Mouse (Mus musculus) myocyte (in vitro differentiated cells): ENCODE measurements at regions not wholly inside any gene's neighbourhood (a gene's known extent, or its start where the extent isn't known, plus 50 kb on each side); places are given as distances from the start of the nearest gene placed in this dataset.

Source experiments
- CEBPB ChIP-seq: IDR thresholded peaks from 2 replicates; pipeline ENCODE4 v1.6.1; 2011; ENCODE audit warnings: mild to moderate bottlenecking, moderate library complexity; ENCODE audit not compliant: poor library complexity, insufficient read depth, severe bottlenecking
- E2F4 ChIP-seq: IDR thresholded peaks from one replicate; pipeline ENCODE4 v1.6.1; 2011; ENCODE audit warnings: mild to moderate bottlenecking, control low read depth, moderate library complexity; ENCODE audit not compliant: insufficient read depth
- MAX ChIP-seq: IDR thresholded peaks from one replicate; pipeline ENCODE4 v1.6.1; 2011; ENCODE audit warnings: low read depth, mild to moderate bottlenecking, control low read depth
- MYOG ChIP-seq, 3 experiments: IDR thresholded peaks; one replicate each; pipeline ENCODE4 v1.6.1; 2011; ENCODE audit warnings: control low read depth in 2 of 3, low read depth in 2 of 3, mild to moderate bottlenecking in 2 of 3; ENCODE audit not compliant: insufficient read length in 2 of 3, control insufficient read depth in 1 of 3, insufficient read depth in 1 of 3
- POLR2A ChIP-seq: IDR thresholded peaks from one replicate; pipeline ENCODE4 v1.6.1; 2011; ENCODE audit warnings: low read depth, mild to moderate bottlenecking, control low read depth, moderate library complexity; ENCODE audit not compliant: insufficient read length
- TCF12 ChIP-seq: IDR thresholded peaks from one replicate; pipeline ENCODE4 v1.6.1; 2011; ENCODE audit warnings: mild to moderate bottlenecking, control low read depth; ENCODE audit not compliant: poor library complexity, insufficient read depth, severe bottlenecking

DNA sequence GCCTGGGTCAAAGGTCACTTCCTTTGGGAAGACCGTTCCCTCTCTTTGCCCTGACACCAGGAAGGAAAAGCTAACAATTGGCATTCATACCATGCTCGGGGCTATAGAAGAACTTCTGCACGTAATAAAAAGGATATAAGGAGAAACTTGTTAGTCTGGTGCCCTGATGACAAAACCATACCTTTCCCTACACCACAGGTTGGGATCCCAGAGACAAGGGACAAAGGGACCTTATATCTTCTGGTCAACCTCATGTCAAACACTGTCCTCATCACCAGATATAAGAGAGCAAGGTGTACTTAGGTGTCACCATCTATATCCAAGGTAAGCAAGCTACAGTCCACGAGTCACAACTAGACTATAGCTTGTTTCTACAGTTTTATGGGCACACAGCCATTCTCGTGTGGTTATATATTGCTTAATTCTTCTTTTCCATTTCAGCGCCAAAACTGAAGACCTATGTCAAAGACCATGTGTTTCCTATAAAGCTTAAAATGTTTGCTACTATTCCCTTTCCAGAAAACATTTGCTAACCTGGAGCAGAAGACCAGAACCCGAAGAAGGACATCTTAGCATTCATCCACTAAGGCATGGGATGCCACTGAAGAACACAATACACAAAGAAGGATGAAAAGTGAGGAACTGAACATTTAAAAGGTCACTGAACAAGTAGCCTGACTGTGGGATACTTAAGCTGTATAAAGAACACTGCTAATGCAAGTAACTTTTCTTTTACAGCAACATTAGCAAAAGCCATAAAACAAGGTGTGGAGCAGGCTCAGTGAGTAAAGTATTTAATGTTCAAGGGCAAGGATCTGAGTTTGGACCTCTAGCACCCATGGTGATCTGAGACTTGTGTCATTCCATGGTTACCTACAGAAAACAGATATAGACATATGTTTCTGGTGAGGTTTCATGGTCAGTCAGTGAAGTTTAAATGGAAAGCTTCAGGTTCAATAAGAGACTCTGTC lies 437.7 kb upstream of the Cd180 start:
- TF ChIP-seq MAX (no peak), MYOG (IDR thresholded peaks at IDR 0.05; ENCODE audit: control insufficient read depth in 1 of 3, insufficient read depth in 1 of 3, insufficient read length in 2 of 3, low read depth in 2 of 3) (no peak), E2F4 (no peak), CEBPB (no peak), TCF12 (no peak), POLR2A (no peak)
